Mouse (Mus musculus): ENCODE data around the gene Sh2d3c.

DNA sequence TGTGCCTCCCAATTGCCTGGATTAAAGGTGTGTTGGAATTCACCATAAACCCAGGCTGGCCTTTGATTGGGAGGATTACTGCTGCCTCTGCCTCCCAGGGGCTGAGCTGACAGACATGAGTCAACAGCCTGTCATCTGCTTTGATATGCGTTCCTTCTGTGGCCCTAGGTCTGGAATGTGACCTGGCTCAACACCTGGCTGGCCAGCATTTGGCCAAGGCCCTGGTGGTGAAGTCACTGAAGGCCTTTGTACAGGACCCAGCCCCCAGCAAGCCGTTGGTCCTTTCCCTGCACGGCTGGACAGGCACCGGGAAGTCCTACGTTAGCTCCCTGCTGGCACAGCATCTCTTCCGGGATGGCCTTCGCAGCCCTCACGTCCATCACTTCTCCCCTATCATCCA lies 37.6 kb downstream of the Sh2d3c start:
- no peak for TF ChIP-seq RAD21 (IDR thresholded peaks at IDR 0.05; ENCODE audit: low read depth, low read length)
- TF ChIP-seq ZC3H11A (IDR thresholded peaks at IDR 0.05; ENCODE audit: low read depth, low read length): no peak
- no peak for TF ChIP-seq KAT2A (IDR thresholded peaks at IDR 0.05; ENCODE audit: insufficient replicate concordance, low read length)
- TF ChIP-seq E2F4 (IDR thresholded peaks at IDR 0.05; ENCODE audit: insufficient replicate concordance, low read depth, low read length): no peak
- no peak for TF ChIP-seq CTCF (conservative IDR thresholded peaks at IDR 0.05 in 1 of 2, IDR thresholded peaks at IDR 0.05 in 1 of 2; ENCODE audit: low read depth in 2 of 2, low read length in 2 of 2)
- no peak for TF ChIP-seq MAFK (IDR thresholded peaks at IDR 0.05; ENCODE audit: insufficient replicate concordance, low read length)
- no peak for TF ChIP-seq ELF1 (IDR thresholded peaks at IDR 0.05; ENCODE audit: low read depth, low read length)
- TF ChIP-seq NELFE (IDR thresholded peaks at IDR 0.05; ENCODE audit: low read depth, low read length): no peak
- no peak for TF ChIP-seq CHD2 (IDR thresholded peaks at IDR 0.05; ENCODE audit: low read length)
- TF ChIP-seq JUND (conservative IDR thresholded peaks at IDR 0.05; ENCODE audit: low read depth, low read length): no peak
- no peak for TF ChIP-seq MAX (IDR thresholded peaks at IDR 0.05; ENCODE audit: low read length)
